Mouse (Mus musculus) MEL (cell line): ENCODE data around the gene Vsig10l. TPM values are rescaled to one million over a fixed set of nuclear protein-coding genes. Genes with fewer than 3 reads are reported as not detected.

Source experiments
- DNase-seq: peaks from one replicate; pipeline ENCODE4 v3.0.0; 2011; ENCODE audit warnings: low read depth, low spot score
- H3K27ac ChIP-seq: 2 replicates; pipeline ENCODE4 v1.5.1; 2012; ENCODE audit warnings: low read depth, mild to moderate bottlenecking, control low read depth, low read length, moderate library complexity; ENCODE audit not compliant: control insufficient read depth
- H3K27me3 ChIP-seq, 2 experiments: fragments of 150-350 bp in 1 of 2; sonication (generic) in 1 of 2; 2 replicates each; pipeline ENCODE4 v1.6.1; 2012; ENCODE audit warnings: low read length in 2 of 2, mild to moderate bottlenecking in 2 of 2, improper control_type of control experiment in 1 of 2, moderate library complexity in 1 of 2; ENCODE audit not compliant: insufficient read depth in 2 of 2, control insufficient read depth in 1 of 2
- H3K36me3 ChIP-seq, 2 experiments: 2 replicates each; pipeline ENCODE4 v1.6.1; 2012 to 2014; ENCODE audit warnings: low read length in 2 of 2, improper control_type of control experiment in 1 of 2, inconsistent platforms in 1 of 2, mild to moderate bottlenecking in 1 of 2; ENCODE audit not compliant: insufficient read depth in 2 of 2, control insufficient read depth in 1 of 2
- H3K4me1 ChIP-seq, 2 experiments: fragments of 150-350 bp in 1 of 2; sonication (generic) in 1 of 2; 2 replicates each; pipeline ENCODE4 v1.6.1; 2012; ENCODE audit warnings: low read length in 2 of 2, improper control_type of control experiment in 1 of 2, mild to moderate bottlenecking in 1 of 2; ENCODE audit not compliant: insufficient read depth in 2 of 2, control insufficient read depth in 1 of 2
- H3K4me3 ChIP-seq, 2 experiments: fragments of 150-350 bp in 1 of 2; sonication (generic) in 1 of 2; 2 replicates each; pipeline ENCODE4 v1.5.1; 2012; ENCODE audit warnings: low read depth in 2 of 2, low read length in 2 of 2, mild to moderate bottlenecking in 2 of 2, moderate library complexity in 2 of 2, control low read depth in 1 of 2, improper control_type of control experiment in 1 of 2; ENCODE audit not compliant: control insufficient read depth in 1 of 2, insufficient read depth in 1 of 2
- H3K79me2 ChIP-seq: 2 replicates; pipeline ENCODE4 v1.6.1; 2012; ENCODE audit warnings: mild to moderate bottlenecking, low read length, moderate library complexity; ENCODE audit not compliant: control insufficient read depth, poor library complexity, insufficient read depth
- H3K9ac ChIP-seq: 2 replicates; pipeline ENCODE4 v1.6.1; 2012; ENCODE audit warnings: low read depth, mild to moderate bottlenecking, control low read depth, low read length, moderate library complexity; ENCODE audit not compliant: control insufficient read depth, poor library complexity, severe bottlenecking
- H3K9me3 ChIP-seq: fragments of 150-350 bp; sonication (generic); replicated peaks from 2 replicates; pipeline ENCODE4 v1.6.1; 2012; ENCODE audit warnings: mild to moderate bottlenecking, low read length, improper control_type of control experiment, moderate library complexity; ENCODE audit not compliant: insufficient read depth
- BHLHE40 ChIP-seq: IDR thresholded peaks from 2 replicates; pipeline ENCODE4 v1.6.1; 2012; ENCODE audit warnings: low read depth, mild to moderate bottlenecking, inconsistent platforms, low read length, improper control_type of control experiment, borderline replicate concordance
- CTCF ChIP-seq, 3 experiments: IDR thresholded peaks in 2 of 3; conservative IDR thresholded peaks in 1 of 3; 2 replicates each; pipeline ENCODE4 v1.5.1; 2011 to 2012; ENCODE audit warnings: low read length in 3 of 3, low read depth in 2 of 3, mild to moderate bottlenecking in 2 of 3, improper control_type of control experiment in 1 of 3, inconsistent platforms in 1 of 3, mixed read lengths in 1 of 3, moderate library complexity in 1 of 3; ENCODE audit not compliant: control insufficient read depth in 1 of 3, insufficient read depth in 1 of 3, poor library complexity in 1 of 3, severe bottlenecking in 1 of 3
- E2F4 ChIP-seq: IDR thresholded peaks from 2 replicates; pipeline ENCODE4 v1.6.1; 2011; ENCODE audit warnings: low read depth, low read length, improper control_type of control experiment, borderline replicate concordance
- ELF1 ChIP-seq: IDR thresholded peaks from 2 replicates; pipeline ENCODE4 v1.6.1; 2014; ENCODE audit warnings: low read depth, mild to moderate bottlenecking, inconsistent platforms, low read length, improper control_type of control experiment, moderate library complexity
- ETS1 ChIP-seq: IDR thresholded peaks from 2 replicates; pipeline ENCODE4 v1.6.1; 2012; ENCODE audit warnings: low read depth, mild to moderate bottlenecking, inconsistent platforms, low read length, improper control_type of control experiment, moderate library complexity
- GATA1 ChIP-seq: IDR thresholded peaks from 2 replicates; pipeline ENCODE4 v1.6.1; 2011; ENCODE audit warnings: low read depth, low read length, improper control_type of control experiment
- MAX ChIP-seq: IDR thresholded peaks from 2 replicates; pipeline ENCODE4 v1.6.1; 2011; ENCODE audit warnings: low read length, improper control_type of control experiment
- POLR2A ChIP-seq, 2 experiments: IDR thresholded peaks; 2 replicates each; pipeline ENCODE4 v1.6.1; 2011 to 2012; ENCODE audit warnings: low read length in 2 of 2, mild to moderate bottlenecking in 2 of 2, control low read depth in 1 of 2, improper control_type of control experiment in 1 of 2, low read depth in 1 of 2, moderate library complexity in 1 of 2; ENCODE audit not compliant: control insufficient read depth in 1 of 2, insufficient read depth in 1 of 2, poor library complexity in 1 of 2
- RAD21 ChIP-seq: IDR thresholded peaks from 2 replicates; pipeline ENCODE4 v1.6.1; 2011; ENCODE audit warnings: mild to moderate bottlenecking, low read depth, low read length, improper control_type of control experiment
- SIN3A ChIP-seq: IDR thresholded peaks from 2 replicates; pipeline ENCODE4 v1.6.1; 2012; ENCODE audit warnings: low read length, improper control_type of control experiment, inconsistent platforms
- SMC3 ChIP-seq: IDR thresholded peaks from 2 replicates; pipeline ENCODE4 v1.6.1; 2011; ENCODE audit warnings: low read depth, low read length, improper control_type of control experiment
- TAL1 ChIP-seq: IDR thresholded peaks from 2 replicates; pipeline ENCODE4 v1.6.1; 2012; ENCODE audit warnings: mild to moderate bottlenecking, inconsistent platforms, low read length, moderate library complexity, mixed read lengths
- TBP ChIP-seq: IDR thresholded peaks from 2 replicates; pipeline ENCODE4 v1.8.0; 2011; ENCODE audit warnings: low read depth, low read length, improper control_type of control experiment
- USF1 ChIP-seq: IDR thresholded peaks from 2 replicates; pipeline ENCODE4 v1.6.1; 2014; ENCODE audit warnings: low read depth, mild to moderate bottlenecking, inconsistent platforms, low read length, improper control_type of control experiment, moderate library complexity
- ZC3H11A ChIP-seq: IDR thresholded peaks from 2 replicates; pipeline ENCODE4 v1.6.1; 2012; ENCODE audit warnings: low read depth, mild to moderate bottlenecking, inconsistent platforms, low read length, improper control_type of control experiment
- ZKSCAN1 ChIP-seq: IDR thresholded peaks from 2 replicates; pipeline ENCODE4 v1.6.1; 2012; ENCODE audit warnings: low read depth, mild to moderate bottlenecking, inconsistent platforms, low read length, improper control_type of control experiment, moderate library complexity
- polyA plus RNA-seq, 2 experiments: library from polyadenylated mRNA; stranded (reverse) in 1 of 2; unstranded in 1 of 2; fragments of >175 nt in 1 of 2; fragments of >200 nt in 1 of 2; gene quantifications; 2 replicates each; pipeline versions ENCODE4 v1.2.1 to v1.2.4; 2012; ENCODE audit warnings: low replicate concordance in 2 of 2, low read depth in 1 of 2; ENCODE audit not compliant: insufficient read length in 2 of 2, insufficient read depth in 1 of 2, missing spikeins in 1 of 2
- total RNA-seq: library from RNA; depleted of rRNA; stranded (reverse); fragments of 300-350 nt; gene quantifications from 2 replicates; pipeline ENCODE4 v1.2.3, GENCODE M21; 2012

Vsig10l gene
- total and polyA plus RNA-seq, 3 experiments = 0.08 to 0.65 TPM; not detected in 1

GRCm38 (mm10) chr7:43466099-43466694 lies 3.2 kb downstream of the Vsig10l start:
- peak; percentile 57 for TF ChIP-seq ZC3H11A
- TF ChIP-seq TAL1 = no peak
- TF ChIP-seq GATA1 = no peak
- TF ChIP-seq CTCF (IDR thresholded peaks at IDR 0.05 in 2 of 3, conservative IDR thresholded peaks at IDR 0.05 in 1 of 3; ENCODE audit: control insufficient read depth in 1 of 3, insufficient read depth in 1 of 3, low read depth in 2 of 3, low read length in 3 of 3, poor library complexity in 1 of 3, severe bottlenecking in 1 of 3) = peak; percentile 39 to 91 (median 88); a peak in 5 of 6 replicates
- TF ChIP-seq USF1 = no peak
- TF ChIP-seq MAX = no peak
- peak; percentile 93 for TF ChIP-seq SMC3
- peak; percentile 69 for TF ChIP-seq RAD21
- TF ChIP-seq ZKSCAN1 = no peak
- no peak for TF ChIP-seq E2F4
- TF ChIP-seq ETS1 = no peak
- no peak for TF ChIP-seq BHLHE40
- TF ChIP-seq SIN3A = no peak
- Histone ChIP-seq H3K4me1 (no peaks in the 10 kb centered on the region; a peak in 1 of 4 replicates), H3K4me3 (peak overlapping the region; percentile 47 to 55), H3K79me2 (no peaks in the 10 kb centered on the region), H3K27ac (no peak overlapping the region), H3K9ac (peak overlapping the region; percentile 18; the same call in 1 of the 2 replicates), H3K27me3 (no peaks in the 10 kb centered on the region), H3K36me3 (no peaks in the 10 kb centered on the region), H3K9me3 (no peaks in the 10 kb centered on the region)
- DNase-seq = peak; percentile 79

DNA sequence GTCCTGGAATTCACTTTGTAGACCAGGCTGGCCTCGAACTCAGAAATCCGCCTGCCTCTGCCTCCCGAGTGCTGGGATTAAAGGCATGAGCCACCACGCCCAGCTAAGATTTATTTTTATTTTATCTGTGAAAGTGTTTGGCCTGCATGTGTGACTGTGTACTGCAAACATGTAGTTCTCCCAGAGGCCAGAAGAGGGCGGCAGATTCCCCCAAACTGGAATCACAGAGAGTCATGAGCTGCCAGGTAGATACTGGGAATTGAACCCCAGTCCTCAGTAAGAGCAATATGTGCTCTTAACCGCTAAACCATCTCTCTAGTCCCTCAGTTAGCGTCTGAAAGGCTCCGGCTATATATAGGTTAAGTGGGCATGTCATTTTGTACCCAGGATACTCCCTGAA lies 7.4 kb downstream of the Vsig10l start:
- Histone ChIP-seq H3K4me1 (no peaks in the 10 kb centered on the region; a peak in 1 of 4 replicates), H3K4me3 (no peak overlapping the region), H3K27ac (no peak overlapping the region), H3K79me2 (no peaks in the 10 kb centered on the region), H3K9ac (no peak overlapping the region), H3K36me3 (no peaks in the 10 kb centered on the region), H3K27me3 (no peaks in the 10 kb centered on the region), H3K9me3 (no peaks in the 10 kb centered on the region)
- peak; percentile 48 for TF ChIP-seq RAD21
- peak; percentile 37; the same call in 1 of the 2 replicates for TF ChIP-seq TBP
- 0 out of 2 replicates have a peak, but pooled peaks have one; percentile 16 for TF ChIP-seq ZC3H11A
- TF ChIP-seq SMC3 = peak; percentile 43
- no peak for TF ChIP-seq POLR2A (IDR thresholded peaks at IDR 0.05; ENCODE audit: control insufficient read depth in 1 of 2, insufficient read depth in 1 of 2, low read depth in 1 of 2, low read length in 2 of 2, poor library complexity in 1 of 2)
- no peak for TF ChIP-seq ELF1
- TF ChIP-seq CTCF (IDR thresholded peaks at IDR 0.05 in 2 of 3, conservative IDR thresholded peaks at IDR 0.05 in 1 of 3; ENCODE audit: control insufficient read depth in 1 of 3, insufficient read depth in 1 of 3, low read depth in 2 of 3, low read length in 3 of 3, poor library complexity in 1 of 3, severe bottlenecking in 1 of 3) = peak; percentile 51 to 62 (median 55)
- peak; percentile 45 for DNase-seq
